Mouse (Mus musculus) liver, embryonic 11.5 days (tissue): ENCODE data around the gene Ppp4r4. TPM values are rescaled to one million over a fixed set of nuclear protein-coding genes. Genes with fewer than 3 reads are reported as not detected.
A peak's percentile ranks its signal among the peaks of the same experiment; 100 is the strongest.

Experiments
- ATAC-seq: fragments of 200-750 bp; cut with Nextera tagmentation; replicated peaks from 2 replicates; pipeline ENCODE4 v1.8.0; 2017; ENCODE audit warnings: moderate number of reproducible peaks, mild to moderate bottlenecking, moderate TSS enrichment, moderate library complexity; ENCODE audit not compliant: low FRiP score
- DNase-seq: peaks from one replicate; pipeline ENCODE4 v3.0.0-alpha.2; 2017; ENCODE audit warnings: low spot score
- H3K27ac ChIP-seq: fragments of 300-500 bp; sonication (generic); 2 replicates; pipeline ENCODE4 v1.5.1; 2014; ENCODE audit warnings: mild to moderate bottlenecking, low read depth, low read length, control low read depth
- H3K27me3 ChIP-seq: fragments of 300-500 bp; sonication (generic); replicated peaks from 2 replicates; pipeline ENCODE4 v1.6.1; 2014; ENCODE audit warnings: low read length, mixed read lengths; ENCODE audit not compliant: control insufficient read depth, insufficient read depth
- H3K36me3 ChIP-seq: fragments of 300-500 bp; sonication (generic); 2 replicates; pipeline ENCODE4 v1.6.1; 2014; ENCODE audit warnings: mild to moderate bottlenecking, low read length, moderate library complexity, mixed read lengths; ENCODE audit not compliant: control insufficient read depth, insufficient read depth
- H3K4me1 ChIP-seq: fragments of 300-500 bp; sonication (generic); replicated peaks from 2 replicates; pipeline ENCODE4 v1.6.1; 2014; ENCODE audit warnings: low read length, mixed read lengths; ENCODE audit not compliant: control insufficient read depth, insufficient read depth
- H3K4me2 ChIP-seq: fragments of 300-500 bp; sonication (generic); 2 replicates; pipeline ENCODE4 v1.6.1; 2014; ENCODE audit warnings: mild to moderate bottlenecking, control low read depth, moderate library complexity
- H3K4me3 ChIP-seq: fragments of 300-500 bp; sonication (generic); 2 replicates; pipeline ENCODE4 v1.5.1; 2014; ENCODE audit warnings: low read depth, low read length, control low read depth
- H3K9ac ChIP-seq: fragments of 300-500 bp; sonication (generic); 2 replicates; pipeline ENCODE4 v1.6.1; 2014; ENCODE audit warnings: low read depth, low read length, control low read depth
- H3K9me3 ChIP-seq: fragments of 300-500 bp; sonication (generic); 2 replicates; pipeline ENCODE4 v1.6.1; 2016; ENCODE audit warnings: low read length, inconsistent platforms, mixed read lengths; ENCODE audit not compliant: control insufficient read depth
- WGBS: fragments of 180-500 bp; shearing (Covaris S2); extraction: QIAGEN DNeasy Blood & Tissue Kit; methylation state at CpG from one replicate; pipeline ENCODE4 v1.1.7; 2014; 5-methylcytosine and 5-hydroxymethylcytosine counted together
- polyA plus RNA-seq: library from polyadenylated mRNA; unstranded; fragments of >200 nt; fragmentation: Nextera tagmentation; extraction: Ambion mirVana; gene quantifications from 2 replicates; pipeline ENCODE4 v1.2.1, GENCODE M21; 2014

Ppp4r4 gene
- polyA plus RNA-seq, 1 experiment from 2014 or later = 3.2 TPM

GRCm38 (mm10) chr12:103513451-103513871, 18.6 kb upstream of the Ppp4r4 start:
- DNase-seq (no peak), ATAC-seq (no peak)
- H3K27me3 ChIP-seq = no peaks in the 10 kb centered on the region
- no peaks in the 10 kb centered on the region for H3K9me3 ChIP-seq
- H3K4me3 ChIP-seq = no peak overlapping the region
- H3K9ac ChIP-seq = no peak overlapping the region
- H3K36me3 ChIP-seq = no peaks in the 10 kb centered on the region
- H3K4me2 ChIP-seq = no peak overlapping the region
- WGBS = 47% methylated on average over 4 of the region's 4 CpGs
- H3K27ac ChIP-seq = no peak overlapping the region
- H3K4me1 ChIP-seq = no peaks in the 10 kb centered on the region

GRCm38 (mm10) chr12:103514354-103514753, 17.7 kb upstream of the Ppp4r4 start:
- no peak overlapping the region for H3K9ac ChIP-seq
- H3K4me3 ChIP-seq = no peak overlapping the region
- H3K4me2 ChIP-seq = no peak overlapping the region
- ATAC-seq (no peak), DNase-seq (no peak)
- H3K27ac ChIP-seq = no peak overlapping the region
- WGBS = 59% methylated on average over 3 of the region's 3 CpGs
- H3K9me3 ChIP-seq = no peaks in the 10 kb centered on the region
- H3K4me1 ChIP-seq = no peaks in the 10 kb centered on the region
- H3K36me3 ChIP-seq = no peaks in the 10 kb centered on the region
- H3K27me3 ChIP-seq = no peaks in the 10 kb centered on the region

- Histone ChIP-seq H3K4me2 (no peak overlapping the region), H3K4me1 (no peaks in the 10 kb centered on the region), H3K27me3 (no peaks in the 10 kb centered on the region), H3K4me3 (no peak overlapping the region), H3K9me3 (no peaks in the 10 kb centered on the region), H3K27ac (no peak overlapping the region), H3K9ac (no peak overlapping the region), H3K36me3 (no peaks in the 10 kb centered on the region)
- ATAC-seq (no peak), DNase-seq (no peak)
- 71% methylated on average over 4 of the region's 4 CpGs for WGBS
Measured at GRCm38 (mm10) chr12:103515638-103516037, 16.4 kb upstream of the Ppp4r4 start.

- Histone ChIP-seq H3K4me1 (no peaks in the 10 kb centered on the region), H3K9ac (no peak overlapping the region), H3K27me3 (no peaks in the 10 kb centered on the region), H3K9me3 (no peaks in the 10 kb centered on the region), H3K27ac (no peak overlapping the region), H3K36me3 (no peaks in the 10 kb centered on the region), H3K4me3 (no peak overlapping the region), H3K4me2 (no peak overlapping the region)
- WGBS = 80% methylated on average over 6 of the region's 6 CpGs
- ATAC-seq (no peak), DNase-seq (no peak)
Measured at GRCm38 (mm10) chr12:103518640-103519039, 13.4 kb upstream of the Ppp4r4 start.

GRCm38 (mm10) chr12:103530596-103530995, 1.5 kb upstream of the Ppp4r4 start:
- DNase-seq (no peak), ATAC-seq (no peak)
- Histone ChIP-seq H3K4me3 (no peak overlapping the region), H3K4me1 (0 out of 2 replicates have a peak, but pooled peaks cover 6% of the 10 kb centered on the region), H3K27ac (no peak overlapping the region), H3K27me3 (peaks cover 13% of the 10 kb centered on the region), H3K36me3 (no peaks in the 10 kb centered on the region), H3K4me2 (no peak overlapping the region), H3K9ac (no peak overlapping the region), H3K9me3 (no peaks in the 10 kb centered on the region)
- whole genome bisulfite sequencing = 67% methylated on average over 2 of the region's 2 CpGs

GRCm38 (mm10) chr12:103532649-103533395, 739 bp downstream of the Ppp4r4 start:
- Histone ChIP-seq H3K4me2 (peak overlapping the region; percentile 98), H3K9me3 (no peaks in the 10 kb centered on the region), H3K4me1 (0 out of 2 replicates have a peak, but pooled peaks cover 6% of the 10 kb centered on the region), H3K9ac (peak overlapping the region; percentile 69), H3K4me3 (peak overlapping the region; percentile 65), H3K36me3 (no peaks in the 10 kb centered on the region), H3K27ac (no peak overlapping the region), H3K27me3 (peaks cover 13% of the 10 kb centered on the region)
- ATAC-seq = peak; percentile 42
- DNase-seq = peak; percentile 46
- 2% methylated on average over 41 of the region's 44 CpGs for WGBS

- ATAC-seq (no peak), DNase-seq (no peak)
- Histone ChIP-seq H3K36me3 (no peaks in the 10 kb centered on the region), H3K4me2 (no peak overlapping the region), H3K4me1 (no peaks in the 10 kb centered on the region), H3K27ac (no peak overlapping the region), H3K4me3 (no peak overlapping the region), H3K27me3 (no peaks in the 10 kb centered on the region), H3K9ac (no peak overlapping the region), H3K9me3 (no peaks in the 10 kb centered on the region)
- WGBS = 73% methylated on average over 4 of the region's 4 CpGs
Measured at GRCm38 (mm10) chr12:103540429-103540828, 8.3 kb downstream of the Ppp4r4 start.

GRCm38 (mm10) chr12:103543351-103543750, 11.3 kb downstream of the Ppp4r4 start:
- H3K9ac ChIP-seq = no peak overlapping the region
- H3K9me3 ChIP-seq = no peaks in the 10 kb centered on the region
- H3K27ac ChIP-seq = no peak overlapping the region
- ATAC-seq (no peak), DNase-seq (no peak)
- H3K4me1 ChIP-seq = no peaks in the 10 kb centered on the region
- no peak overlapping the region for H3K4me2 ChIP-seq
- no peaks in the 10 kb centered on the region for H3K36me3 ChIP-seq
- H3K27me3 ChIP-seq = no peaks in the 10 kb centered on the region
- H3K4me3 ChIP-seq = no peak overlapping the region
- WGBS = 76% methylated on average over 2 of the region's 2 CpGs

- 3% methylated on average over 3 of the region's 3 CpGs for WGBS
- no peak overlapping the region for H3K9ac ChIP-seq
- H3K27me3 ChIP-seq = no peaks in the 10 kb centered on the region
- no peak overlapping the region for H3K4me2 ChIP-seq
- DNase-seq (no peak), ATAC-seq (0 out of 2 replicates have a peak, but pooled peaks have one; percentile 7)
- H3K36me3 ChIP-seq = no peaks in the 10 kb centered on the region
- no peaks in the 10 kb centered on the region for H3K9me3 ChIP-seq
- no peak overlapping the region for H3K27ac ChIP-seq
- no peaks in the 10 kb centered on the region for H3K4me1 ChIP-seq
- no peak overlapping the region for H3K4me3 ChIP-seq
Measured at GRCm38 (mm10) chr12:103544213-103544612, 12.1 kb downstream of the Ppp4r4 start.
